Mouse (Mus musculus): ENCODE data around the gene Smarca2.
"Not testable (repeated sequence)": the region's sequence is repeated elsewhere in the genome, so short reads cannot be mapped to it uniquely, and the experiment has no call there.

The Smarca2 gene

DNA sequence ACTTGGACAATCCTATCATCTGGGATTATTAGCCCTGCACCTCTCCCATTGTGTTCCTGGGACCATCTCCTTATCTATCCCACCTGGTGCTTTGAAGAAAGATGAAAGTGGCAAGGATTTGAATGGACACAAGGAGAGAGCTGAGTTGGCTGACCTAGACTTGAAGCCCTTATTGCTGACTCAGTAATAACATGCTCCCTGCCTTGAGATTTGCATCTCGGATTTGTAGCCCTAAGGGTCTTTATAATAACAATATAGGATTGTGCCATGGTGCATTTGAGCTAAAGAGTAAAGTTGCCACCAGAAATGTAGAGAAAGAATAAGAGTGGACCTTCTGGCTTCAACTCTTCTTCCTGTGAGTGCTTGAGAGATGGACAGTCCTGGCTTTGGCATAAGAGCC, 11.4 kb downstream of the Smarca2 start:
- no peak for DNase-seq (ENCODE audit: low read depth)

DNA sequence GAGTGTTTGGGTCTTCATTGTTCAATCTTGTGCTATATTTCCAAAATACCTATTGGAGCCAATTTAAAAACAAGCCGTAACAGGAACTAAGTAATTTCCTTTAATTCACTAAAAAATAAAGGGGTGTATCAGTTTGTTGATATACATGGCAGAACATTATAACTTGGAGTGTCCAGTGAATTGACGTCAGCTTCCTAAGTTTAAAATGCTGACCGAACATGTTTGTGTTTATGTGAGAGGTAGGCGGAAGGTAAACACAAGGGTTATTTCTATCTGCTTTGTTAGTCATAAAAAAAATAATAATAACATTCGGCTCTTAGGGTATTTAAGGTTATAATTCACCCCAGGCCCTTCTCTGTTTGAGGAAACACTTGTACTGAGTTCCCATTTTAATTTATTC, 12.4 kb downstream of the Smarca2 start:
- DNase-seq (ENCODE audit: low read depth), result no peak

DNA sequence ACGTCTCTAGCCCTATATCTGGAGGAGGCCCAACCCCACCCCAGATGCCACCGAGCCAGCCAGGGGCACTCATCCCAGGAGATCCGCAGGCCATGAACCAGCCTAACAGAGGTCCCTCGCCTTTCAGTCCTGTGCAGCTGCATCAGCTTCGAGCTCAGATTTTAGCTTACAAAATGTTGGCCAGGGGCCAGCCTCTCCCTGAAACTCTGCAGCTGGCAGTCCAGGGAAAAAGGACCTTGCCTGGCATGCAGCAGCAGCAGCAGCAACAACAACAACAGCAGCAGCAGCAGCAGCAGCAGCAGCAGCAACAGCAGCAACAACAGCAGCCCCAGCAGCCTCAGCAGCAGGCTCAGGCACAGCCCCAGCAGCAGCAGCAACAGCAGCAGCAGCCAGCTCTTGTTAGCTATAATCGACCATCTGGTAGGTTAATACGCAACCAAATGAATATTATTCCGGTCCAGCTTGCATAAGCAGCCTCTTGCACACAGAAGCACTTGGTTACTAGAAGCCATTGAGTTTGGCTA, 25.9 kb downstream of the Smarca2 start:
- peak; percentile 46 for DNase-seq (ENCODE audit: low read depth)

DNA sequence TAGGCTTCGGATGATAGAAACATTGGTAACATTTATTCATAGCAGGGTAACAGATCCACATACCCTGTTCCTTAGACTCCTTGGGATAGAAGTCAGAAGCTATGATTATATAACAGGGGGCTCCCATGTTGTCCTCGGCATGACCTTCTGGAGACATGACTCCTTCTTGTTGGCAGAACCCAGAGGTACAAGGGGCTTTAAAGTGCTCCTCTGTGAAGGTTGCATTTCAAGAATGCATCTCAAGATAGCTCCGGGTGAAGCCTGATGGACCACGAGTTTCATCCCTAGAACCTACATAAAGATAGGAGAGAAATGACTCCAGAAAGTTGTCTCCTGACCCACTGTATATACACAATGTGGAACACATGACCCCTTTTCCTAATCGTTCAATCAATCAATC, 27.4 kb downstream of the Smarca2 start:
- no peak for DNase-seq (ENCODE audit: low read depth)

DNA sequence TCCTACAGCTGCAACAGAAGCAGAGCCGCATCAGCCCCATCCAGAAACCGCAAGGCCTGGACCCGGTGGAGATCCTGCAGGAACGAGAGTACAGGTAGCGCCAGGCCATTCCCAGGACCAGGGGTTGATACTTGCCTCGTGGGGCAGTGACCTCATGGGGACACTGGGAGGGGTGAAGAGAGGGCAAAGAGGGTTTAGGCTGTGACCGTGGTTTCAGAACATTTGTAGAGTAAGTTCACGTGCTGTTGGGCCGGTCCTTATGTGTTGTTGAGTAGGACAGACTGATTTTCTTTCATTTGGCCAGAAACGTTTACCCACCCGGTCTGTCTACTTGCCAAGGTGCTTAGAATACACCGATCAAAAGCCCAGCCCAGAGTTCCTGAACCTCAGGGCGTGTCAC, 35.7 kb downstream of the Smarca2 start:
- DNase-seq (ENCODE audit: low read depth), result no peak

DNA sequence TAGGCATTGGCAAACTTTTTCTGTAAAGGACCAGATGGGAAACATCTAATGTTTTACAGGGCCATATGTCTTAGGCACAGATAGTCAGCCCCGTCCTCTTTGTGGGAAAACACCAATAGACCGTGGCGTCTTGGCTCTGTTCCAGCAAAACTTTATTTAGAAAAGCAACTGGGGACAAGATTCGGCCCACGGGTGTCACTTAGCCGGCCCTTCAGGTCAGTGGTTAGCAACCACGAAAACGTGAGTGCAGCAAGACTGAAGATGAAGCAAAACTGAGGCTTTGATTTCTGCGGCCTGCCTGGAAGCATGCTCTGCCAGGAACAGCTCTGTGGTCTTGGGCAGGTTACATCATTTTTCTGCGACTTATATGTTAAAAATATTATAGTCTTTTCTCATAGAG, 36.4 kb downstream of the Smarca2 start:
- no peak for DNase-seq (ENCODE audit: low read depth)

DNA sequence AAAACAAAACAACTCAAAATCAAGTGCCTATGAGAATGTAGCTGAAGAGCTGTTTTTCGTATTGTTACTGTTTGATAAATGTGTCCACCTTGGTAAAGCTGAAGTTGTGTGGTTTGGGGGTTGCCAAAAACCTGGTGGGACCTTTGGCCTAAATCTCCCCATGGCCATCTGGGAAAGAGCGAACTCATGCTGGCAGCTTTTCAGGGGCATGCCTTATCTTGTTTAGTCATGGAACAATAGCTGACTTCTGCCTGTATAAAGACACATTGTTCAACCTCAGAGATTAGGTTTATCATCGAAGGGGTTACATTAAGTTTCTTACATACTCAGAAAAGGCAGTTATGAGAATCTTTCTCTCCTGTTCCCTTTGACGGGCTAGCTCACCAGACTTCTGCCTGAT, 38.2 kb downstream of the Smarca2 start:
- DNase-seq (ENCODE audit: low read depth), result no peak

DNA sequence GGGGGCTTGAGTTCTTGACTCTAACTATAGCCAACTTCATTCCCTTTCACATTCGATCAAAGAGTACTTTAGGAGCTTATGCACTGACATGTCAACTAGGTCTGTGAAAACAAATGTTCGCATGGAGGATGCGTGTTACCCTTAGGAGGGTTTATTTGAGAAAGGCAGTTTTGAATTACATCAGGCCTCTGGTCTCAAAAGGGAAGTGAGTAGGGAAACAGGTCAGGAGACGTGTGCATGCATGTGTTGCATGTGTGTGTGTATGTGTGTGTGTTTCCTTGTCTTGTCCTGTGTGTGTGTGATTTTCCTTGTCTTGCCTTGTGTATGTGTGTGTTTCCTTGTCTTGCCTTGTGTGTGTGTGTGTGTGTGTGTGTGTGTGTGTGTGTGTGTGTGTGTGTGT, 39.1 kb downstream of the Smarca2 start:
- DNase-seq (ENCODE audit: low read depth), result no peak

DNA sequence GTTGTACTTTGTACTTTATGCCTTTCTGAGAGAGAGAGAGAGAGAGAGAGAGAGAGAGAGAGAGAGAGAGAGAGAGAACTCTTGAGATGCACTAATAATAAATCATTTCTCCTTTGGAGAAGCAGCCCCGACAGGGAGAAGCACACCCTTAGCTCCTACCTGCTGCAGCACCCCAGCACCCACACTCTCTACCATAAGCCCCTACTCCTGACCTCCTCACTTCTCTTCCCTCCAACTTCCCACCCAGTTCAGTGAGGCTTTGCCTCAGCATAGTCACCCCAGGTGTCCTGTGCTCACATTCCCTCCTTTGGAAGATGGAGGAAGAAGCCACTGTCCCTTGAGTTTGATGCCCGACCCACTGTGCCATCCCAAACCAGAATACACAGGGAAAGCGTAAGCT, 40.2 kb downstream of the Smarca2 start:
- no peak for DNase-seq (ENCODE audit: low read depth)

DNA sequence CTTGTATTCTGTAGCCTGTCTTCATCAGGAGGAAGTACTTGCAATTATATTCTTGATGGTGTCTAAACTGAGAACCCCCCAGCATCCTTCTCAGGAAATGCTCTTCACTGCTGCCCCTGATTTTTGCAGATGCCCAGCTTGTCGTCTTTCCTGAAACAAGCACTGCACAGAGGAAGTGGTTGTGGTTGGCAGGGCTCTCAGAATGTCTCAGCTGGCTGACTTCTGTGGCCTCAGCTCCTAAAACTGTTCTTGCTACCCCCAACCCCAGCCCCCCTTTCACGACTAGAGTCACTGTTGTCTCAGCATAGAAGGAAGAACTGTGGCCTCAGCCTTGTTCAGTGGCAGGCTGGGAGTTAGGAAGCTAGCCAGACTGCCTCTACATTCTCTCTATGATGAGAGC, 41.3 kb downstream of the Smarca2 start:
- DNase-seq (ENCODE audit: low read depth), result no peak

DNA sequence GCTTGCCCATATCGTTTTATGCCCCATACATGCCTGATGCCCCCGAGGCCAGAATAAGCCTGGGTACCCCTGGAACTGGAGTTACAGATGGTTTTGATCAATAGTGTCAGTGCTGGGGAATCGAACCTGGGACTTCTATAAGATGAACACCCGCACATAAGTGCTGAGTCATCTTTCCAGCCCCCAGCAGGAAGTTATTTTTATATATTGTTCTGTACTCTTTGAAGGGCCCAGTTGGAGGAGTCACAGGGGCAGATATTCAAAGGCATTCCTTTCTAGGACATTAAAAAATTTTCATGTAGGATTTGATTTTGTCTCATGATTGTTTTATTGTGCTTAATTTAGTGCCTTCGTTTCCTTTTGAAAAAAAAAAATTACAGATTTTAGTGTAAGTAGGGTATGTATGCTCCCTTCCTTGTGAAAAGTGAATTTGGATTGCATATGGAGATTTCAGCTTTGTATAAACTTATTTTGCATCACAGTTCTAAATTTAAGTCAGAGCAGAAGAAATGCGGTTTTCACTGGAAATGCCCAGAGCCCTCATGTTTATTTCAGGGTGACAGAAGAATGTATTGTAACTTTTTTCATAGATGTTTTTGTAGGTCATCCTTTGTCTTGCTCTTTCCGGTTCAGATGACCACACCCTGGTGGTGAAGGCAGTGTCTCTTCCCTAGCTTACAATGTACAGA, 45.9 kb downstream of the Smarca2 start:
- DNase-seq (ENCODE audit: low read depth), result no peak

DNA sequence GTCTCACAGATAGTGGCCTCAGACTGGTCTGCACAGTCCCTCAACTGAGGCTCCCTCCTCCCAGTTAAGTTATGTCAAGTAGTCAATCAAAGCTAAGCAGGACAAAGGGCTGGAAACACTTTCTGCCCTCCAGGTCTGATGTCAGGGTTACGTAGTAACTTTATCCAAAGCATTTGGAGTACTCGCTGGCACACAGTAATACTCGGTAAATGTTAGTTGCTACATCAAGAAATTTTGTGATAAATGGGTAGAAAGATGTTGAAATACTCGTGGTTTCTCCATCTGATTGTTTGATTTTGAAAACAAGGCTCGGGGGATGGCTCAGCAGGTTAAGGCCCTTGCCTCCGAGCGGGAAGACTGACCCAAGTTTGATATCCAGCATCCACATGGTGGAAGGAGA, 53.5 kb downstream of the Smarca2 start:
- no peak for DNase-seq (ENCODE audit: low read depth)

DNA sequence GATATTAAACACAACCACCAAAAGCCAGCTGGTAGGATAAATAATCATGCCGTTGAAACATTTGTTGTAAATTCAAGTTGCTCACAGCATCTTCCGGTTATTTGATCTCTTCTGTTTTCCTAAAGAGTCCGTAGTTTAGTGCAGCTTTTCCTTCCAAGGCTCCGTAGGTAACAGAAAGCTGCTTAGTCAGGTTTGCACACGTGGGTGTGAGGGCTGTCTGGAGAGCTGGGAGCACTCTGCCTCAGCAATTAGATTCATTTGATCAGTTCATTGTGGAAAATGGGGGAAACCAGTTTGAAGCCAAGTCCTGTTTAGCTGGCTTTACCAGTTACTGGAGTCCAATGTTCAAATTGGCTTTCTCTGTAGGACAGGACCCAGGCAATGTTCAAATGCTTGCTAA, 55.1 kb downstream of the Smarca2 start:
- DNase-seq (ENCODE audit: low read depth), result no peak

DNA sequence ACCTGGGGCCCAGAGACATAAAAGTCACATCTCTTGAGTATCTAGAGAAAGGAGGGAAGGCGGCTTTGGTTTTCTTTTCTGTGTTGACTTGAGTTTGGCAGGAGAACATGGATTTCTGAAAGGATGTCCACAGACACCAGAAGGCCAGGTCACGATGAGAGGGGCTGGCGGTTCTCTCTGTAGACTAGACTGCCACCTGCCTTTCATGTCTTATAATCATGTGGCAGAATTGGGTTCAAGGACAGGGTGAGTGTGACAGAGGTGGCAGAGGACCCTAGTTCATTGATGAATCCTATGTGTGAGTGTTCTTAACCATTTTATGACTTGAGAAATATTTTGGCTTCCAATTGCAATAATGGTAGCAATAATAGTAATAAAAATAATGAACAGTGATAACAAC, 56.3 kb downstream of the Smarca2 start:
- no peak for DNase-seq (ENCODE audit: low read depth)

DNA sequence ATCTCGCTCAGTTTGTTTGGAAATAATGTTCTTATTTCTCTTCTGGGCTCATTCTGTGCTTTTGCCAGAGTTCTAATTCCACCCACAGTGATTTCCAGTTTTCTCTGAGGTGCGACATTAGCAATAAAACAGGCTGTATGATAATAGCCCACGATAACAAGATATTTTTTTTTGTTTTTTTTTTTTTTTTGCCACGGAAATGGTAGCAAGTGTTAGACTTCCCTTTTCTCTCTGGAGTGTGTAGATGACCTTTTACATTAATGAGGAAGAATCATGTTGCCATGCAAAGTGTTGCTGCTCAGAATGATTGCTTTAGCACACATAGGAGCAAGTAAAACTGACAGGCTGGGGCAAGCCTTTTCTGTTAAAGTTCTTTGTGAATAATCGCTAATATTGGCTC, 61.5 kb downstream of the Smarca2 start:
- no peak for DNase-seq (ENCODE audit: low read depth)

DNA sequence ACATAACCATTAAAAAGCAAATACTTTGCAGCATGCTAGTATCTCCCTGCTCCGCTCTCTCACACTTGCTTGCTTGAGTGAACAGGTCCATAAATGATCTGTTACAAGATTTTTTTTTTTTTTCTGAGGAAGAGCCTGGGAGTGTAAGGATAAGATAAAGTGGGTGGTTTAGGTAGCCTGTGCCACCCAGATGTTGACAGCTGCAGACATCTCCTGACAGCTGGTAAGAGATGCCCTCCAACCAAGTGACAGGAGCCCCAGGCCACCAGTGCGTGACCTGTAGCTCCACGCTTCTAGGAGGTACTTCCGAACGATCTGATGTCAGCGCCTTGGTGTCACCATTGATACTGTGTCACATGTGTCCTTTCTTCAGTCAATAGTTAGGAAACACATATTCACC, 65.2 kb downstream of the Smarca2 start:
- DNase-seq (ENCODE audit: low read depth), result no peak

DNA sequence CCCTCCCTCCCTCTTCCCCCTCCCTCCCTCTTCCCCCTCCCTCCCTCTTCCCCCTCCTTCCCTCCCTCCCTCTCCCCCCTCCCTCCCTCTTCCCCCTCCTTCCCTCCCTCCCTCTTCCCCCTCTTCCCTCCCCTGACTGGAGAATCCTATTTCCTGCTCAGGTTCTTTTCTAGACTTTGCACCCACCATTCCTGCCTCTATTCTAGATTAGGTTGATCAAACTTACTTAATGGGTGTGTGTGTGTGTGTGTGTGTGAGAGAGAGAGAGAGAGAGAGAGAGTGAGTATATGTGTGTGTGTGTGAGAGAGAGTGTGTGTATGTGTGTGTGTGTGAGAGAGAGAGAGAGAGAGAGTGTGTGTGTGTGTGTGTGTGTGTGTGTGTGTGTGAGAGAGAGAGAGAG, 66.6 kb downstream of the Smarca2 start:
- DNase-seq (ENCODE audit: low read depth), result not testable (repeated sequence)

DNA sequence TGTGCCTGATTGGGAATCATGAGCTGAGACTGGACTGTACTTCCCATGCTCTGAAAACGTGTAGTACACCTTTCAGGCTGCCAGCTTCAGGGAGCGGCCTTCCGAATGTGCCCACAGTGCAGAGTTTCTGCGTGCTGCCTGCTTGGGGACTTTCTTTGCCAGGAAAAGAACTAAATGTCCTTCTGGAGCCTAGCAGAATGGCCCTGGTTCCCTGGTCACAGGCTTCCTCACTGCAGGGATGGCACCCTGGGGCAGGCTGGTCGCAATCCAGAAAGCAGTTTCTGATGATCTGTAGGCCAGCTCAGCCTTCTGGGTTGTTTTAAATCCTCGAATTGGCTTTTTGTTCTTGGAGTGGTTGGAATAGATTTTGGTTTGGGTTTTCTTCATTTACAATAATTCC, 71.1 kb downstream of the Smarca2 start:
- no peak for DNase-seq (ENCODE audit: low read depth)

DNA sequence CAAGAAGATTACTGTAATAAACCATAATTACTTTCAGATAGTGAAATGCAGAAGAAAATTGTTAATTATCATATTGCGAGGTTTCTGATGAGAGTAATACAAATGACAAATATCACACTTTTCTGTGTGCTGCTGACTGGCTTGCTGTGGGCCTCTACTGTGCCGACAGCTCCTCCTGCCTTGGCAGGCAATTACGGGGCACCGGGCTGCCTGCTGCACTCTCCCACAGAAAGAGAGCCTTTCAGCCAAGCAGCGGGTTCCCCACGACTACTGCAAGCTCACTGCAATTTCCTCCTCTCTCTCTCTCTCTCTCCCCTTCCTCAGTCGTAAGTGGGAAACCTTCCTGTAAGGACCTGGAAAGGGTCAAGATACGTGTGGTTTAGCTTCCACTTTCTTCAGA, 73.7 kb downstream of the Smarca2 start:
- no peak for DNase-seq (ENCODE audit: low read depth)

DNA sequence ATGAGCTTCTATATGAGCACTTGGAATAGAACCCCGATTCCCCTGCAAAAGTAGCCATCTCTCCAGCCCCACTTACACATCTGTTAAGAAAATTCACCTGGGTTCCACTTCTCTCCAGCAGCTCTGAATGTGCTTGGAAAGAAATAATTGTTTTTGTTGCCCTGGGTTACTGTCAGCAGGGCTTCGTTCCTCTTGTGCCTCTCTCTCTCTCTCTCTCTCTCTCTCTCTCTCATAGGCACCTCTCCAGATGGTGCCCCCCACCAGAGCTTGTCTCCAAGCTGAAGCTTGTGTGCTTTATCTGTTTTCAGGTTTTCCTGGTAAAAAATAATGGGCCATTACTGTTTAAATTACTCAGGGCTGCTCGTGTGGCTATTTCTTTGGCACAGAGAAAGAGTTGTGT, 74.8 kb downstream of the Smarca2 start:
- DNase-seq (ENCODE audit: low read depth), result no peak

DNA sequence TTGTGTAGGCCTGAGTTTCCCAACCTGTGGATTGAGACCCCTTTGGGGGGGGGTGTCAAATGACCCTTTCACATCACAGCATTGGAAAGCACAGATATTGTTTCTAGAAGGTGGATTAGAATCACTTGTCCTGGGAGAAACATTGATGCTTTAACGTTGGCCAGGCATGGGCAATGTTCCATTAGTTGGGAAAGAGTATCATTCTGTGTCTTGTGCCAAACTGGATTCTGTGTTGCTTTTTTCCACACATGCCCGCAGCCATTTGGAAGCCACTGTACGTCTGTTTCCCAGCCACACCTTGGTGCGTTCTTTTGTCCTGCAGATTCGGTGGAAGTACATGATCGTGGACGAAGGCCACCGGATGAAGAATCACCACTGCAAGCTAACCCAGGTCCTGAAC, 76.7 kb downstream of the Smarca2 start:
- DNase-seq (ENCODE audit: low read depth), result no peak

DNA sequence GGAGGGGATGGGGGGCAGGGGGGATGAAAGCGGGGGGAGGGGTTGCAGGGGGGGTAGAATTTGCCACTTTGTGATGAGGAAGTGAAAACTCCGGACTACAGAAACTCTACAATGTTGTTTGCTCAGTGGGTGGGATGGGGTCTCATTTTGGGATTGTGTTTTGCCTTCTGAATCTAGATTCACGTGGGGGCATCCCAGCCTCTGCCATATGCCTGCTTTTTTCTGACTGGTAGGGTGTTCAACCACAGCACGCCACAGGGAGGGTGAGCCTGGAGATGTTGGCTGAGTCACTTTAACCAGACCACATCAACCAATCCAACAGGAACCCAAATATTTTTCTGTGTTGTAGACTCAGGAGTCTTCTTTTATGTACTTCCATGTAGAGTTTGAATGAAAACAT, 77.3 kb downstream of the Smarca2 start:
- DNase-seq (ENCODE audit: low read depth), result no peak

DNA sequence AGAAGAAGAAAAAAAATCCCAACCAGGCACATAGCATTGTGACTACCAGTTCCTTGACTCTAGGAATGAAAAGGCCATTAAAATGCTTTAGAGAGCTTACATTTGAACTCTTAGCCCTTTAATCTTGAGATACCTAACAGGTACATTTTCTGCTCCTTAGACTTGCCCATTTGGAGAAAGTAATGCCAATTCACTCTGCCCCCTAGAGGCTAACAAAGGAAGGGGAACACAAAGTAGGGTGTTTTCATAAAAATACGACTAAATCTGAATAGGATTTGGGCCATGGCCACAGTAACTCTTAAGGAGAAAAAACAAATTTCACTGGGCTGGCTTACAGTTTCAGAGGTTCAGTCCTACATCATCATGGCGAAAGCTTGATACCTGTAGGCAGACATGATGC, 77.9 kb downstream of the Smarca2 start:
- DNase-seq (ENCODE audit: low read depth), result no peak

DNA sequence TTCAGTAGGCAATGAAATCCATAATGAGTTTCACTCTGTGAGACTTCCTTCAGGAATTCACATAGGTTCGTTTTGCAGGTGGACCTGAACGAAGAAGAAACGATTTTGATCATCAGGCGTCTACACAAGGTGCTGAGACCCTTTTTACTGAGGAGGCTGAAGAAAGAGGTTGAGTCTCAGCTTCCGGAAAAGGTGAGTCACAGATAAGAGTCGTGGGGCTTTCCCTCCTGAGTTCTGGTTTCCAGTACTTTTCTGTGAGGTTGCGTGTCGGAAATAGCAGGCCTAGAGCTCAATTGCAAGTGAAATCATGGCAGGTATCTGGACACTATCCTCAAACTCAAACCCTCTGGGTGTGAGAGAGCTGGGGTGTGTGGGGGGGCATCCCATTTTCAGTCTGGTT, 78.9 kb downstream of the Smarca2 start:
- no peak for DNase-seq (ENCODE audit: low read depth)

DNA sequence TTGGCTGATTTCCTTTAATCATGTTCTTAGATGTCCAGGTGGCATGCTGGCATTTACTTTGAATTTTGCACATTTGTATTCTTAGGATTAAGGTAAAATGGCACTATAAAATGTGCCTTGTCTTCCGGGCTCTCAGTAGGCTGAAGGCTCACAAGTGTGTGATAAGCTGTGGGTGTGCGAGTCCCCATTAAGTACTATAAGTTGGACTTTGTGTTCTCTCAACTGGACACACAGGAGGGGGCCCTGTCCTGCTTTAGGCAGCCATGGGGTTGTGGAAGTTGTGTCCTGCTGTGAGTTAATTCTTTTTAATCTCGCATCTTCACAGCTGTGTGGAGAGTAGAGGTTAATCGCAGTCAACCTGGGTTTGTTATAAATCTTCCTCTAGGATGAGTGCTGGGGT, 85.7 kb downstream of the Smarca2 start:
- DNase-seq (ENCODE audit: low read depth), result no peak
